Mouse (Mus musculus) spleen, adult 12 weeks (tissue): Measurements from ENCODE around the gene Mvb12b.

Experiments
- DNase-seq: peaks from one replicate; pipeline ENCODE4 v3.0.0; 2022; ENCODE audit warnings: low spot score

Mvb12b gene

GRCm38 (mm10) chr2:33778466-33778865 lies 109.3 kb downstream of the Mvb12b start:
- no peak for DNase-seq

DNA sequence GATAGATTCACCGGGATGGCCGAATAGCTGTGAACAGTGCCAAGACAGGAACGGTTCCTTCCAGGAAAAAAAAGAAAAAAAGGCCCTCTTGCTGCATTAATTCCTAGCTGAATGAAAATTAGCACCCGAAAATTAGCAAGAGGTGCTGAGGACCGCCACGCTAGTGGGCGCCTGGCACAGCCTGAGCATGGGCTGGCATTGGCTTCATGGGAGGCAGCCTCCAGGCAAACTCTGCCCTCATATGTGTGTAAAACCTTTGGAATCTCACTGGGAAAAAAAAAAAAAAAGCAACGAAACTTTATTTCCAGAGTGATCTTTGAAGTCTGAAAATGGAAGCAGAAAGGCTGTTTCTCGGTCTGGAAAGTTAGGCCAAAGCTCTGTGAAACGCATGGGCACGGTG lies 110.7 kb downstream of the Mvb12b start:
- no peak for DNase-seq

DNA sequence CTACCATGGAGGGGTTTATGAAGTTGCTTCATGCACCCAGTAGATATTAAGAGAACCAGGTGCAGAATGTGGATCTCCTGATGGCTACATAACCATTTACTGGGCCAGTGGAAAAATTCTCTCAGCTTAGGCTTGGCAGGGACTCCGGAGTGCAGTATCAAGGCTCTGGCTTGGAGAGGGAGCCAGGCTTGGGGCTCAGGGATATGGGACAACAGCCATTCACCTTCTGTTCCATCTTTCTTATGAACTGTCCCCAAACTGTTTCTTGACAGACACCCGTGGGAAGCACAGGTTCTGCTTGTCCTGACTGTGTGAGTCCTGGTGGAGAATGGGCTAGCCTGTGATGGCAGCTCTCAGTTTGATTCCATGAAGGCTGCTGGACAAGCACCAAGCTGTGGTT lies 112.9 kb downstream of the Mvb12b start:
- DNase-seq = no peak

DNA sequence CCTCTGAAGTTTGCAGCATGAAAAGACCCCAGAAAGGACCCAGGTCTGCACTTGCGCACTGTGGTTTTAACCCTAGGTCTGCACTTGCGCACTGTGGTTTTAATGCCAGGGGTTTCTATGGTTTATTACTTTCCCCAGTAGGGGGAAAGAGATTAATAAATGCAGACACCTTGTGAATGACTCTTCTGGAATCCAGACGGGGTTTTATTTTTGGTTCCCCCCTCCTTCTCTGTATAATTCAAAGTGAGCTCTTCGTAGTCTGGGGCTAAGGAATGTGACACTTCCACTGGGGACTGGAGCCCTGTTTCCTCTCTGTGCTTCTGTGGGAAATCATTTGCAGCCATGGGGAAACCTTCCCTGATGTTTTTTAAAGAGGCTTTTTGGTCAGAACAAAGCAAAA lies 113.6 kb downstream of the Mvb12b start:
- DNase-seq = no peak

GRCm38 (mm10) chr2:33772439-33772838 lies 115.3 kb downstream of the Mvb12b start:
- no peak for DNase-seq

DNA sequence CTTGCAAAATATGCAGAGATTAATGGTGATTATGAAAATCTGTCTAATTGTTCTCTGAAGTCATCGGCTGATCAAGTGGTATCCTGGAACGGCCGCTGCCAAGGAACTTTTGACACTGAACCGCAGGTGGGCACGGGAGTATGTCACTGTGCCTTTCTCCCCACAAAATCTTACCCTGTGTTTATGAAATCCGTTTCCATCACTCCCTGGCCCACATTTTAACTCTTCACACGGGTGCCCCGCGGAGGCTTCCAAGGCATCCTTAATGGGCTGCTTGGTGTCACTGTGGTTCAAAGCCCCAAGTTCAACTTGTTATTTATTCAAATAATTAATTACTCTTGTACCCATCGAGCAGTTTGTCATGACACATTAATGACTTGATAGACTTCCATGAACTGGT lies 116.4 kb downstream of the Mvb12b start:
- DNase-seq = no peak

GRCm38 (mm10) chr2:33770526-33771130 lies 117.1 kb downstream of the Mvb12b start:
- no peak for DNase-seq

GRCm38 (mm10) chr2:33764476-33764875 lies 123.3 kb downstream of the Mvb12b start:
- DNase-seq = no peak

GRCm38 (mm10) chr2:33762210-33762609 lies 125.5 kb downstream of the Mvb12b start:
- no peak for DNase-seq

DNA sequence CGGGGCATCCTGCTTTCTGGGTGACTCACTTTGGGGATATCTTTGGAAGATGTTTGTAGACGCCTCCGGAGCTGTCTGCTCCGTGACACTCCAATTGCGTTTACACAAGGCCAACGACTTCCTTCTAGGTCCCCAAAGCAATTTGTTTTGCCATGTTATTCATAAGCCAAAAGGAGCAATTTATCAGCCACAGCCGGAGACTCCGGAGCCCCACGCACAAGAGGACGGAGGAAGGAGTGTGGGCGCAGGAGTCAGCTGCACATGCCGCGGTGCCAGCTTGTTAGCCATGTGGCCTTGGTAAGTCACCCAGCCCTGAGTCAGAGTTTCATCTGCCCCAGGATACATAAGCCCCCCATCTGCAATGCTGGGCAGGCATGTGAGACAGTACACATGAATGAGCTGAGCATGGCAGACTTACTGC lies 127.2 kb downstream of the Mvb12b start:
- DNase-seq = no peak

GRCm38 (mm10) chr2:33759447-33759846 lies 128.3 kb downstream of the Mvb12b start:
- DNase-seq = no peak

- DNase-seq = no peak
Observed at GRCm38 (mm10) chr2:33755633-33756020, 132.1 kb downstream of the Mvb12b start.

GRCm38 (mm10) chr2:33754980-33755632 lies 132.6 kb downstream of the Mvb12b start:
- no peak for DNase-seq

DNA sequence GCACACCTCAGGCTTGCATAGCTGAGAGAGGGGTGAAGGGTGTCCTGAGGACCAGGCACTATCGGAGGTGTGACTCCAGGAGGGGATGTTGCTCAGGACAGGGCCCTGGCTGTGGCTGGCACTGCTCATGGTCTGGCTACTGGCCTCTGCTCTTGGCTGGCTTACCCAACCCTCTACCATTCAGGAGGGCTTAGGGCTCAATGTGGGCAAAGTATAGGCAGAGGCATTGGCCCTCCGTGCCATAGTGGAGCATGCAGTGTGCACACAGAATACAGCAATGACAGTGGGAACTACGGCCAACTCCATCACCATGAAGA lies 133.5 kb downstream of the Mvb12b start:
- no peak for DNase-seq

- no peak for DNase-seq
Observed at GRCm38 (mm10) chr2:33753630-33754316, 134.0 kb downstream of the Mvb12b start.

GRCm38 (mm10) chr2:33750611-33751010 lies 137.1 kb downstream of the Mvb12b start:
- no peak for DNase-seq

DNA sequence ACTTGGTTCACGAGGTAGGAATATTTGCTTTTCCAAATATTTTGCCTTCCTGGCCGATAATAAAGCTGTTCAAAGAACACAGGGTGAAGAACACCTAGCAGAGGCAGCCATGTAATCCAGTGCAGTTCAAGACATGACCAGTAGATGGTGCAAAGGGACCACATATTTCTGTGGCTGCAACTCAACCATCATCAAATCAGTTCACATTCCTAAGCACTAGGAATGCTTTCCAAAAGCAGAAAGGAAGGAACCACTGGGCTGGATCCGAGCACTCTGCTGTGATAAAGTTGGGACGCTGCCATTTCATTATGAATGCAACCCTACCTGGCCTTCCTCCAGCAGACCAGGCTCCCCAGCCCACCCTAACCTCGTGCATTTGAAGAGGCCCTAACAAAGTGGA lies 141.3 kb downstream of the Mvb12b start:
- DNase-seq = peak; percentile 14

DNA sequence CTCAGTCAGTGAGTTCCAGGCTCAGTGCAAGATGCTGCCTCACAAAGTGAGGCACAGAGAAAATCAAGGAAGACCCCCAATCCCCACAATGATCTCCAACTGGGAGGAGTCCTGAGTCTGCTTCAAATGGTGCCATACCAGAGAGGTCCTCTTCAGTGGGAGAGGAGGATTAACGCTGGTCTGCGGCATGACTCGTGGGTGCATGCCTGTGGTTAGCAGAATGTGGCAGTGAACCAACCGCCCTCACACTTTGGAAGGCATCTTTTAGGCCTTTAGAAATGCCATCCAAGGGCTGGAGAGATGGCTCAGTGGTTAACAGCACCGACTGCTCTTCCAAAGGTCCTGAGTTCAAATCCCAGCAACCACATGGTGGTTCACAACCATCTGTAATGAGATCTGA lies 142.0 kb downstream of the Mvb12b start:
- DNase-seq = no peak

DNA sequence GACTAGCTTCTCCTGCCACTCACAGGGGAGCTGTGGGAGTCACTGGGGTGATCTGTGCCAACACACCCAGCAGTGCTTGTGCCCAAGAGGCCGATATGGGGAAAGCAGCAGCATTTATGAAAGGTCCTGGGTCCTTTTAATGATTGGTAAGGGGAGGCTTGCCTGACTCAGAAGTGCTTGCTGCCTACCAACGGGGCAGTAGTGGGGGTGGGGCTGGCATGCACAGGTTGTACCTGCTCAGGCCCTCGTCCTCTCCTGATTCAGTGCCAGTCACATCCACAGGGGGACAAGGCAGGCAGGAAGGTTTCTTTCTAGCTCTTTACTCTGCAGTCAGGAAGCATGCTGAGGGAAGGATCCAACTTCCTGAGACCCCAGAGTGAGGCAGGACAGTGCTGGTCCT lies 150.6 kb downstream of the Mvb12b start:
- no peak for DNase-seq

- peak; percentile 30 for DNase-seq
Observed at GRCm38 (mm10) chr2:33736722-33737121, 151.0 kb downstream of the Mvb12b start.

- peak; percentile 63 for DNase-seq
Observed at GRCm38 (mm10) chr2:33734781-33735485, 152.8 kb downstream of the Mvb12b start.

DNA sequence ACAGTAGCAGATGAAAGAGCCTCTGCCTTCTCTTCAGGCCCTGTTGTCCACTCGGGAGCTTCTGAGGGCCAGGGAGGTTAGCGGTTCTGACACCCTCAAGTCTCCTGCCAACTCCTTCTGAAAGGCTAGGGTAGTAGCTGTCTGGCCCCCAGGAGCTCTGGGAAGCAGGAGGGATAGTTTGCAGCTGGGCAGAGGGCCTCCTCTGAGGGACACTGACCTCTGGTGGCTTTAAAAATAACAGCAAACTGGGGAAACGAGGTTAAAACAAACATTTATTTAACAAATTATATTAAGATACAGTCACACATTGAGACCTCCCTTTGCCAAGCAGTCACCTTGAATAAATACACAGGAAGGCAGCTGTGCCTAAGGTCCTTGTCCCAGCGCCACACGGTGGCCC lies 158.0 kb downstream of the Mvb12b start:
- no peak for DNase-seq

DNA sequence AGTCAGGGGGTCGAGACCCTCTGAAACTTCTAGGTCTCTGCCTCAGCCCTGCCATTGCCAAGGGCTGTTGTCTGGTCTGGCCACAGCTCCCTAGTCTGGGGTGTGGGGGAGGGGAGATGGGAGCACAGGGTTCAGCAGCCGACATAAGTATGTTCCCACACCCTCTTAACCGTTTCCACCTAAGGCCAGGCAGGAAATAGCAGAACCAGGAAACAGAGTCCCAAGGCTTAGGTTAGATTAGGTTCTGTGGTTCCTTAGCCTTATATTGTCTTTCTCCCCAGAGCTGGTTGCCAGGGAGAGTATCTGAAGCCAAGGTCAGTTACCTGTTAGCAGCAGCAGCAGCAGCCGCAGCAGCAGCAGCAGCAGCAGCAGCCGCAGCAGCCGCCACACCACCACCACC lies 160.5 kb downstream of the Mvb12b start:
- no peak for DNase-seq
